Mouse (Mus musculus): ENCODE results near the gene Cox18. TPM values are rescaled to one million over a fixed set of nuclear protein-coding genes. Genes with fewer than 3 reads are reported as not detected.
"Not testable (repeated sequence)": the region's sequence is repeated elsewhere in the genome, so short reads cannot be mapped to it uniquely, and the experiment has no call there.

Cox18 gene
- polyA plus RNA-seq (2017; shearing (Covaris generic)) = 10 to 100 TPM; 15.8 to 21.6 (median 16.6) TPM

GRCm38 (mm10) chr5:90223534-90224381 is at the start of gene Cox18:
TSS of gene Cox18 (minus strand) at chr5:90224001.
- peak; percentile 92 for ATAC-seq

- ATAC-seq = not testable (repeated sequence)
Observed at GRCm38 (mm10) chr5:90262230-90262629, 38.4 kb upstream of the Cox18 start.

GRCm38 (mm10) chr5:90257023-90257422 is 33.2 kb upstream of the Cox18 start:
- ATAC-seq = peak; percentile 92

GRCm38 (mm10) chr5:90247503-90247902 is 23.7 kb upstream of the Cox18 start:
- no peak for ATAC-seq

GRCm38 (mm10) chr5:90246987-90247386 is 23.2 kb upstream of the Cox18 start:
- no peak for ATAC-seq

GRCm38 (mm10) chr5:90246567-90246966 is 22.8 kb upstream of the Cox18 start:
- ATAC-seq = no peak

GRCm38 (mm10) chr5:90245416-90245815 is 21.6 kb upstream of the Cox18 start:
- no peak for ATAC-seq

GRCm38 (mm10) chr5:90235217-90235616 is 11.4 kb upstream of the Cox18 start:
- ATAC-seq = peak; percentile 28

- ATAC-seq = no peak
Observed at GRCm38 (mm10) chr5:90233305-90233704, 9.5 kb upstream of the Cox18 start.

GRCm38 (mm10) chr5:90229760-90230159 is 6.0 kb upstream of the Cox18 start:
- no peak for ATAC-seq

GRCm38 (mm10) chr5:90226696-90227095 is 2.9 kb upstream of the Cox18 start:
- no peak for ATAC-seq

GRCm38 (mm10) chr5:90224730-90225129 is 929 bp upstream of the Cox18 start:
- ATAC-seq = no peak

- no peak for ATAC-seq
Observed at GRCm38 (mm10) chr5:90222937-90223336, 864 bp downstream of the Cox18 start.

- no peak for ATAC-seq
Observed at GRCm38 (mm10) chr5:90217791-90218190, 6.0 kb downstream of the Cox18 start.

- no peak for ATAC-seq
Observed at GRCm38 (mm10) chr5:90217226-90217625, 6.6 kb downstream of the Cox18 start.

- ATAC-seq = no peak
Observed at GRCm38 (mm10) chr5:90213356-90213755, 10.4 kb downstream of the Cox18 start.

GRCm38 (mm10) chr5:90203168-90203567 is 20.6 kb downstream of the Cox18 start:
- ATAC-seq = peak; percentile 64

GRCm38 (mm10) chr5:90202447-90203117 is 21.2 kb downstream of the Cox18 start:
- no peak for ATAC-seq

- no peak for ATAC-seq
Observed at GRCm38 (mm10) chr5:90199922-90200632, 23.7 kb downstream of the Cox18 start.

- ATAC-seq = no peak
Observed at GRCm38 (mm10) chr5:90194831-90195230, 29.0 kb downstream of the Cox18 start.

- ATAC-seq = no peak
Observed at GRCm38 (mm10) chr5:90182782-90183181, 41.0 kb downstream of the Cox18 start.

- no peak for ATAC-seq
Observed at GRCm38 (mm10) chr5:90179094-90179493, 44.7 kb downstream of the Cox18 start.

GRCm38 (mm10) chr5:90178116-90178515 is 45.7 kb downstream of the Cox18 start:
- ATAC-seq = no peak
